Mouse (Mus musculus): ENCODE results near the gene Rbm8a. TPM values are rescaled to one million over a fixed set of nuclear protein-coding genes. Genes with fewer than 3 reads are reported as not detected.

Gene Rbm8a
- 10 to 100 TPM; 23.3 to 29.2 TPM for total RNA-seq (2021)
- long read RNA-seq, experiment 1, transcript Rbm8a-202 (6 exons, 2,604 nt), result major isoform, 13 of 31 reads
- long read RNA-seq, experiment 1, transcript Rbm8a-201 (6 exons, 2,608 nt), result minor isoform, 11 of 31 reads
- long read RNA-seq, experiment 1, partial matches to known transcripts, result 2 of 31 reads
- long read RNA-seq, experiment 1, other reads (novel, unspliced or antisense), result 4 of 31 reads
- long read RNA-seq, experiment 2, transcript Rbm8a-201 (6 exons, 2,608 nt), result minor isoform, 10 of 28 reads
- long read RNA-seq, experiment 2, transcript Rbm8a-202 (6 exons, 2,604 nt), result major isoform, 12 of 28 reads
- long read RNA-seq, experiment 2, partial matches to known transcripts, result 2 of 28 reads
- long read RNA-seq, experiment 2, other reads (novel, unspliced or antisense), result 3 of 28 reads

DNA sequence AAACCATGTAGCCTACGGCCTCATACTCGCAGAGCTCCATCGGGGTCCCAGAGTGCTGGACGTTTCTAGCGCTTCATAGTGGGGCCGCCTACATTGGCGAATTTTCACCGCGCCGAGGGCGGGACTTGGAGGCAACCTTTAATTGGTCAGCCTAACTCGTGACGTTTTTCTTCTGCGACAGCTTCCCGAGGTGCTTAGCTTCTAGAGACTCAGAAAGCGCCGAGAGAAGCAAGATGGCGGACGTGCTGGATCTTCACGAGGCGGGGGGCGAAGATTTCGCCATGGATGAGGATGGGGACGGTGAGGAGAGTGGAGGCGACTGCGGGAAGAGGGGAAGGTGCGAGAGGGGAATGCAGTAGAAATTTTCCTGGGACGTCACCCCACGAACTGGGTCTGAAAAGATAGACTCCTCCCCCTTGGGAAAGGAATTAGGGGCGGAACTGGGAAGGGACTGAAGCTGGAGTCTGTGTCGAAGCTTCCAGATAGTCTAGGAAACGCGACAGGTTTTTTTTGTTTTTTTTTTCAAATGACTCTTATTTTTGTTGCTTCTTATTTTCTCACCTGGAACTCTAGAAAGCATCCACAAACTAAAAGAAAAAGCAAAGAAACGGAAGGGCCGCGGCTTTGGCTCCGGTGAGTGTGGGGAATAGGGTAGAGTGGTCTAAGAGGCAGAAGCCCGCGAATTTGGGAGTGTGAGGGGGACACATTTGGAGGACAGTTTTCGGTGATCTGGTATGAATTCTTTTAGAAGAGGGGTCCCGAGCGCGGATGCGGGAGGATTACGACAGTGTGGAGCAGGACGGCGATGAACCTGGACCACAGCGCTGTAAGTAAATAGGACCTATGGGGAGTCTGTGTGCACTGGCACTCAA is at the start of gene Rbm8a:
Gene Rbm8a (plus strand): TSS at position 205 of the 872 bp plus-strand sequence.
- DNase-seq, result peak; percentile 96
- intact Hi-C loops (cut with DNase I), result loop anchor here (2.0 kb wide), 1 partner anchor 29 kb away; the partner anchor contains the start of gene Lix1l
- no peak for TF ChIP-seq CTCF (IDR thresholded peaks at IDR 0.05)
- H3K27ac ChIP-seq, result peak within 1 kb of the TSS; percentile 92
- peak within 1 kb of the TSS; percentile 82 for H3K4me3 ChIP-seq

GRCm38 (mm10) chr3:96581141-96581540 is 48.6 kb upstream of the Rbm8a start:
- no peak overlapping the region for H3K4me3 ChIP-seq
- no peak overlapping the region for H3K27ac ChIP-seq
- intact Hi-C loops (cut with DNase I), result loop anchor here (2.0 kb wide), 1 partner anchor 58 kb away; no protein-coding TSS in a partner anchor
- TF ChIP-seq CTCF (IDR thresholded peaks at IDR 0.05), result no peak
- DNase-seq, result no peak

- no peak for DNase-seq
- H3K4me3 ChIP-seq, result no peak overlapping the region
- intact Hi-C loops (cut with DNase I), result loop anchor here (2.0 kb wide), 1 partner anchor 57 kb away; no protein-coding TSS in a partner anchor
- H3K27ac ChIP-seq, result no peak overlapping the region
- TF ChIP-seq CTCF (IDR thresholded peaks at IDR 0.05), result no peak
Measured at GRCm38 (mm10) chr3:96581771-96582515, 47.8 kb upstream of the Rbm8a start.

GRCm38 (mm10) chr3:96583386-96583785 is 46.3 kb upstream of the Rbm8a start:
- no peak for DNase-seq
- Histone ChIP-seq H3K4me3 (no peak overlapping the region), H3K27ac (no peak overlapping the region)
- intact Hi-C loops (cut with DNase I), result no loop called here
- no peak for TF ChIP-seq CTCF (IDR thresholded peaks at IDR 0.05)

DNA sequence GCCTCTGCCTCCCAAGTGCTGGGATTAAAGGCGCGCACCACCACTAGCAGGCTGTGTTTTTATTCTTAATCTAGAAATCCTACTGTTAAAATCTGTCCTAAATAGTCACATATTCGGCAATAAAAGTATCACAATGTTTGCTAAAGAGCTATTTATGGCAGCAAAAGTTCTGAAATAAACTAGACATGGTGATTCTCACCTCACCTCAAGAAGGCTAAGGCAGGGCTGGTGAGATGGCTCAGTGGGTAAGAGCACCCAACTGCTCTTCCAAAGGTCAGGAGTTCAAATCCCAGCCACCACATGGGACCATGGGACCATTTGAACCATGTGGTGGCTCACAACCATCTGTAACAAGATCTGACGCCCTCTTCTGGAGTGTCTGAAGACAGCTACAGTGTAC is 39.1 kb upstream of the Rbm8a start:
- TF ChIP-seq CTCF (IDR thresholded peaks at IDR 0.05), result no peak
- Histone ChIP-seq H3K4me3 (no peak overlapping the region), H3K27ac (no peak overlapping the region)
- no peak for DNase-seq
- intact Hi-C loops (cut with DNase I), result no loop called here

DNA sequence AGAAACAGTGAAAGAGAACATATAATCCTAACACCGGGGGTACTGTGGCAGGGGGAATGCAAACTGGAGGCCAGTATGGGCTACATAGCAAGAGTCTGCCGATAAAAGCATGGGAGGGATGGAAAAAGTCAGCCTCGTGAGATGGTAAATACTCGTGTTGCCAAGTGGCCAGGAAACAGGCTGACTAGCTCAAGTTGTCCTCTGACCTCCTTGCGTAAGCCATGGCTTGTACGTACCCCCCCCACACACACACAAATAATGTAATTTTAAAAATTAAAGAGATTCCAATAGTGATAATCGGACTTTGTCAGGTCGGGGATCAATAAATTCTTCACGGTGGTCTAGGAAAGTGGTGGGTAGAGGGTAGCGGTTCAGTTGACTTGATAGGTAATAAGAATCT is 36.4 kb upstream of the Rbm8a start:
- Histone ChIP-seq H3K4me3 (peak overlapping the region; percentile 95), H3K27ac (peak overlapping the region; percentile 98)
- peak; percentile 58 for DNase-seq
- intact Hi-C loops (cut with DNase I), result no loop called here
- no peak for TF ChIP-seq CTCF (IDR thresholded peaks at IDR 0.05)

- no peak for TF ChIP-seq CTCF (IDR thresholded peaks at IDR 0.05)
- Histone ChIP-seq H3K27ac (peak within 1 kb of the TSS; percentile 98), H3K4me3 (peak within 1 kb of the TSS; percentile 95)
- intact Hi-C loops (cut with DNase I), result no loop called here
- peak; percentile 96 for DNase-seq
Measured at GRCm38 (mm10) chr3:96593790-96594560, 35.8 kb upstream of the Rbm8a start, which contains the start of gene Polr3gl. Gene Polr3gl (minus strand): TSS chr3:96594181.

DNA sequence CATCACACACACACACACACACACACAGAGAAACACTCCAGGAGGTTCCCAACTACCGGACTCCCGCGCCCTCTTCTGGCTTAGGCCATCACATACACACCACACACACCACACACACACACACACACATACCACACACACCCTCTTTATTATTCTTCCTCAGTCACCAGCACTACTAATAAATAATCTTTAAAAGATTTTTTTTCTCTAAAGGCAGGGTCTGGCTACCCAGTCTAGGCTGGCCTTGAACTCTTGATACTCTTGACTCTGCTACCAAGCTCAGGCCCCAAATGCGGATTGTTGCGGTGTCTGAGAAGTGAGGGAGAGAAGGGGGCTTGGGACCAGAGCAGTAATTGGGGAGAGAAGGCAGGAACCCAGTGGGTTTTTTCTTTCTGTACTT is 34.9 kb upstream of the Rbm8a start:
- Histone ChIP-seq H3K4me3 (no peak overlapping the region), H3K27ac (no peak overlapping the region)
- intact Hi-C loops (cut with DNase I), result loop anchor here (5.0 kb wide), 1 partner anchor 48 kb away; no protein-coding TSS in a partner anchor
- TF ChIP-seq CTCF (IDR thresholded peaks at IDR 0.05), result no peak
- no peak for DNase-seq

GRCm38 (mm10) chr3:96595661-96596060 is 34.1 kb upstream of the Rbm8a start:
- no peak for TF ChIP-seq CTCF (IDR thresholded peaks at IDR 0.05)
- intact Hi-C loops (cut with DNase I), result loop anchor here (5.0 kb wide), 1 partner anchor 48 kb away; no protein-coding TSS in a partner anchor
- Histone ChIP-seq H3K27ac (peak overlapping the region; percentile 87), H3K4me3 (peak overlapping the region; percentile 75)
- DNase-seq, result no peak

DNA sequence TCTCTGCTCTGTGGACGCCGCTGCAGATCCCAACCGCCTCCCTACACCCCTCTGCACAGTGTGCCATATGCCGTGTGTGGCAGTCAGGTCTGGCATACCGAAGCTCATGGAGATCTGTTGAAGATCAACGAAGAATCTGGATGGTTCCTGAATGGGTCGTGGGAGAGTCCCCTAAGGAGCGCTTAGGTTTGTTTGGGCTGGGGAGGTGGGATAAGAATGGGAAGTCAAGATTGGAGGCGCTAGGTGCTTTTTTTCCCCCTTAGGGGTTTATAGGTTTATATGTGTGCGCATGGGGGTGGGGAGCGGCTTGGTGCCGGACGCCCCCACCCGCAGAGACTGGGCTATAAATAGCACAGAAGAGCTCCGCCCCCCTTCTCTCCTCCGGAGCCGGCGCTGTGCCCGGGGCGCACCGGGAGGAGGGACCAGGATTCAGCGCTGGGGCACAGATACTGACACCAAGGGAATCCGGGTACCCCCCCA is 33.5 kb upstream of the Rbm8a start, which contains the start of gene Ankrd34a:
Gene Ankrd34a (plus strand): TSS at position 409 of the 480 bp plus-strand sequence.
- TF ChIP-seq CTCF (IDR thresholded peaks at IDR 0.05), result no peak
- intact Hi-C loops (cut with DNase I), result loop anchor here (5.0 kb wide), 1 partner anchor 49 kb away; no protein-coding TSS in a partner anchor
- Histone ChIP-seq H3K4me3 (peak within 1 kb of the TSS; percentile 75), H3K27ac (peak within 1 kb of the TSS; percentile 87)
- DNase-seq, result peak; percentile 80

DNA sequence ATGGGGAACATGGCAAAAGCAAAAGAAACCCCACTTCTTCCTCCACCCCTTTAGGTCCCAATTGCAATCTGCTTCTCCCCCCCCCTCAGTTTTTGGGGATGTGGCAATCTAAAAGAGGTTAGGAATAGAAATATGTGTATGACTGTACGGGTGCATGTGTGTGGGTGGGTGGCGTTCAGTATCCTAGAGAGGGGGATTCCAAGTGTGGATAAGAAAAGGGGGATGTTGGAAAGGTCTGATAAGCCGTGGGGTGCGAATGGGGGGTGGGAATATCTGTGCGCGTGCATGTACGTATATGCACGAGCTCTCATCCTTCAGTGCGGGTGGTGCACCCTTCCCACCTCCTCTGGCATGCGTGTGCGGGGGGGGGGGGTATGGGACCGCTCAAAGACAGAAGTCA is 32.9 kb upstream of the Rbm8a start:
- H3K27ac ChIP-seq, result peak overlapping the region; percentile 87
- peak overlapping the region; percentile 75 for H3K4me3 ChIP-seq
- no peak for DNase-seq
- TF ChIP-seq CTCF (IDR thresholded peaks at IDR 0.05), result no peak
- intact Hi-C loops (cut with DNase I), result loop anchor here (5.0 kb wide), 1 partner anchor 50 kb away; no protein-coding TSS in a partner anchor
